Mouse (Mus musculus) ES-Bruce4 (cell line): ENCODE measurements around the gene Hmcn2. TPM values are rescaled to one million over a fixed set of nuclear protein-coding genes. Genes with fewer than 3 reads are reported as not detected.

ENCODE experiments used
- H3K27ac ChIP-seq: 2 replicates; pipeline ENCODE4 v1.5.1; 2012; ENCODE audit warnings: low read length, inconsistent platforms; ENCODE audit not compliant: insufficient read depth
- H3K27me3 ChIP-seq: 2 replicates; pipeline ENCODE4 v1.6.1; 2012; ENCODE audit warnings: mild to moderate bottlenecking, low read length, inconsistent platforms; ENCODE audit not compliant: control insufficient read depth, poor library complexity, insufficient read depth, severe bottlenecking
- H3K36me3 ChIP-seq: 2 replicates; pipeline ENCODE4 v1.6.1; 2012; ENCODE audit warnings: inconsistent platforms, mild to moderate bottlenecking, low read length, moderate library complexity; ENCODE audit not compliant: control insufficient read depth, poor library complexity, insufficient read depth, severe bottlenecking
- H3K4me1 ChIP-seq: one replicate; pipeline ENCODE4 v1.8.1; 2011; ENCODE audit warnings: low read length; ENCODE audit not compliant: control insufficient read depth, insufficient read depth
- H3K4me3 ChIP-seq: 2 replicates; pipeline ENCODE4 v1.5.1; 2011; ENCODE audit warnings: low read depth, mild to moderate bottlenecking, low read length
- H3K9ac ChIP-seq: 2 replicates; pipeline ENCODE4 v1.6.1; 2012; ENCODE audit warnings: low read depth, mild to moderate bottlenecking, inconsistent platforms; ENCODE audit not compliant: poor library complexity, severe bottlenecking
- H3K9me3 ChIP-seq: replicated peaks from 2 replicates; pipeline ENCODE4 v1.6.1; 2012; ENCODE audit warnings: mild to moderate bottlenecking, low read length, inconsistent platforms; ENCODE audit not compliant: control insufficient read depth, poor library complexity, insufficient read depth, severe bottlenecking
- CTCF ChIP-seq: IDR thresholded peaks from one replicate; pipeline ENCODE4 v1.8.1; 2011; ENCODE audit warnings: low read depth, low read length
- EP300 ChIP-seq: IDR thresholded peaks from 2 replicates; pipeline ENCODE4 v1.6.1; 2011; ENCODE audit warnings: low read depth, low read length; ENCODE audit not compliant: insufficient read depth
- POLR2A ChIP-seq: IDR thresholded peaks from one replicate; pipeline ENCODE4 v1.8.1; 2011; ENCODE audit warnings: low read length; ENCODE audit not compliant: insufficient read depth
- polyA plus RNA-seq: library from polyadenylated mRNA; stranded (reverse); fragments of >200 nt; gene quantifications from 2 replicates; pipeline ENCODE4 v1.2.4, GENCODE M21; 2011; ENCODE audit warnings: low read depth; ENCODE audit not compliant: missing spikeins, insufficient read depth, insufficient read length

Hmcn2 gene
- polyA plus RNA-seq, 1 experiment: 2.9 TPM

DNA sequence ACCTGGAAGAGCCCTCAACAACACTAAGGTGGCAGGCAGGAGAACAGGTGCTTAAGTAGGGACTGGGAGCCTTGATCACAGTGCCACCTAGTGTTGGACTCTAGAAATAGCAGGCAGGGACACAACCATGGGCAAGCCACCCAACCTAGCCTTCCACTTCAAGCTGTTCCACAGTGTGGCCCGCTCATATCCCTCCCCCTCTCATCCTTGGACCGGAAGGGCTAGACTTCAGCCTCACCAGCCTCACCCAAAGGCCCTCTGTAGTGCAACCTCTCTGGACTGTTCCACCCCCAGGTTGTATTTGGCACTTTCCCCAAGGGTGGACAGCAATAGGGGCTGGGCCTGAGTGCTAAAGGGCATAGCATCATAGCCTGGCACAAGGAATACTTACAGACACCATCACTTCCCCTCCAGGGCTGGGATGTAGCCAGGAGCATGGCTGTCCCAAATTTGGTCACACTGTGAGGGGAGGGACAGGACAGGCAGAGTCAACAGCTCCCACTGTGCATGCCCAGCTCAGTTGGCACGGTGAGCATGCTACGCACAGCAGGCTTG, 67.2 kb downstream of the Hmcn2 start:
- no peaks in the 10 kb centered on the region for H3K36me3 ChIP-seq
- no peak overlapping the region for H3K4me3 ChIP-seq
- no peaks in the 10 kb centered on the region for H3K4me1 ChIP-seq
- H3K9me3 ChIP-seq: no peaks in the 10 kb centered on the region
- no peaks in the 10 kb centered on the region for H3K27me3 ChIP-seq
- H3K9ac ChIP-seq: no peak overlapping the region
- TF ChIP-seq CTCF (peak; percentile 91), EP300 (no peak)
- H3K27ac ChIP-seq: no peak overlapping the region

DNA sequence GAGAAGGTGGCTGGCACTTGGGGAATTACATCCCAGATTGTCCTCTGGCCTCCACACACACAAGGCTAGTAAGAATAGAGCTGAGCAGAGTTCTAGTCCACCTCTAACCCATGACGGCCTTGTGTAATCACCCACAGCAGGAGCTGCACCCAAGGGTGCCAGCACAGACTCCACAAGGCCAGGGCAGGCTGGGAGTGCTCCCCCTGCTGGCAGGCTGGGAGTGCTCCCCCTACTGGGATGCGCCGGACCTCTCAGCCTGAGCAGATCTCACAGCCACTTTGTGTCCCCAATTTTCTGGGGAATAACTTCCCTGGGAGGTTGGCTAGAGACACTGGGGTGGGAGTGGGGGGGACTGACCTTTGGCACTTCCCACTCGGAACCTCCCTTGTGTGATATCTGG, 68.7 kb downstream of the Hmcn2 start:
- Histone ChIP-seq H3K4me3 (no peak overlapping the region), H3K36me3 (no peaks in the 10 kb centered on the region), H3K4me1 (no peaks in the 10 kb centered on the region), H3K27ac (no peak overlapping the region), H3K9ac (no peak overlapping the region), H3K27me3 (no peaks in the 10 kb centered on the region), H3K9me3 (no peaks in the 10 kb centered on the region)
- TF ChIP-seq EP300: no peak
- TF ChIP-seq POLR2A: no peak
- TF ChIP-seq CTCF: peak; percentile 85

DNA sequence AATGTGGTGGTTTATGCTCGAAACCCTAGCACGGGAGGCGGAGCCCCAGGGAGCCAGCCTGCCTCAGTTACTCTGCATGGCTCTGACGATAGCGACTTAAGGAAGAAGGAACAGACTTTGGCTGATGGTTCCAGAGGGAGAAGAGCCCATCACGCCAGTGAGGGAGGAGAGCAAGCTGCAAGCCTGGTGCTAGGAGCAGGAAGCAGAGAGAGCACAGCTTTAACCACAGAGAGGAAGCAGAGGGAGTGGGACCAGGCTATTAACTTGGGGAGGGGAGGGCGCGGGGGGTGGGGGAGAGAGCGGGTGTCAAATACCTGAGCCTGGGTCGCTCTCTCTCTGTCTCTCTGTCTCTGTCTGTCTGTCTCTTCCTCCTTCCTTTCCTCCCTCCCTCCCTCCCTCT, 102.8 kb downstream of the Hmcn2 start:
- no peak for TF ChIP-seq CTCF
- TF ChIP-seq EP300: no peak
- TF ChIP-seq POLR2A: no peak
- no peak overlapping the region for H3K27ac ChIP-seq
- no peak overlapping the region for H3K9ac ChIP-seq
- no peaks in the 10 kb centered on the region for H3K27me3 ChIP-seq
- no peaks in the 10 kb centered on the region for H3K36me3 ChIP-seq
- no peak overlapping the region for H3K4me3 ChIP-seq
- no peaks in the 10 kb centered on the region for H3K9me3 ChIP-seq
- no peaks in the 10 kb centered on the region for H3K4me1 ChIP-seq

DNA sequence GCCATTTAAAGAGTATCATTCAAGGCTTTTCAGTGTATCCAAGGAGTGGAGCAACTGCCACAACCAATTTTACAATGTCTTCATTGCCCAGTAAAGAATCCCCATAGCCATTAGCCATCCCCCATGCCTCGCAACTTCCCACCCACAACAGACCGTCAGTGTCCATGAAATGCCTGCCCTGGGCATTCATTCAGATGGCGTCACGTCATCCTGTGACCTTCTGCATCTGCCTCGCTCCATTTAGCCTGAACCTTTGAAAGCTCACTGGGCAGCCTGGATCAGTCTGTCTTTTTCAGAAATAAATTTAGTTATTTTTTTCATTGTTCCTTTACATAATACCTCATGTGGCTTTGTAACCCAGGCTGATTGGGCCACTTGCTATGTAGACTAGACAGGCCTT, 103.8 kb downstream of the Hmcn2 start:
- Histone ChIP-seq H3K27ac (no peak overlapping the region), H3K27me3 (no peaks in the 10 kb centered on the region), H3K9me3 (no peaks in the 10 kb centered on the region), H3K4me3 (no peak overlapping the region), H3K9ac (no peak overlapping the region), H3K36me3 (no peaks in the 10 kb centered on the region), H3K4me1 (peaks cover 2% of the 10 kb centered on the region)
- TF ChIP-seq EP300 (no peak), POLR2A (no peak), CTCF (no peak)

DNA sequence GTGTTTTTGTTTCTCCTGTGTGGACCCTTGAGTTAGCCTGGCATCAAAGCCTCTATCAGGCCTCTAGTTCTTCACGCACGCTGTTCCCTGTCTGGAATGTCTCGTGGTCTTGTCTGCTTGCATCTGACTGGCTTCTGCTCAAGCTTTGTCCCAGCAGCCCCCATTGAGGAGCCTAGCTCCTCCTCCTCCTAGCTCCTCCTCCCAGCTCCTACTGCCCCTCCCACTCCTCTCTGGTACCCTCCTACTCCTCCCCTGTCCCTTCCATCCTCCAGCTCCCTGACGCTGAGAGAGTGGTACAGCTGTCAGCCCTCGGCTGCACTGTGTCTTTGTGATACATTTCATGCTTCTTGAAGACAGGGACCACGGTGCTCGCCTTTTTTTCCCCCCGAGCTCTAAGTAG, 104.4 kb downstream of the Hmcn2 start:
- H3K9me3 ChIP-seq: no peaks in the 10 kb centered on the region
- H3K4me1 ChIP-seq: peaks cover 2% of the 10 kb centered on the region
- no peaks in the 10 kb centered on the region for H3K27me3 ChIP-seq
- no peak overlapping the region for H3K27ac ChIP-seq
- TF ChIP-seq CTCF (no peak), EP300 (no peak), POLR2A (no peak)
- no peak overlapping the region for H3K4me3 ChIP-seq
- no peaks in the 10 kb centered on the region for H3K36me3 ChIP-seq
- no peak overlapping the region for H3K9ac ChIP-seq

DNA sequence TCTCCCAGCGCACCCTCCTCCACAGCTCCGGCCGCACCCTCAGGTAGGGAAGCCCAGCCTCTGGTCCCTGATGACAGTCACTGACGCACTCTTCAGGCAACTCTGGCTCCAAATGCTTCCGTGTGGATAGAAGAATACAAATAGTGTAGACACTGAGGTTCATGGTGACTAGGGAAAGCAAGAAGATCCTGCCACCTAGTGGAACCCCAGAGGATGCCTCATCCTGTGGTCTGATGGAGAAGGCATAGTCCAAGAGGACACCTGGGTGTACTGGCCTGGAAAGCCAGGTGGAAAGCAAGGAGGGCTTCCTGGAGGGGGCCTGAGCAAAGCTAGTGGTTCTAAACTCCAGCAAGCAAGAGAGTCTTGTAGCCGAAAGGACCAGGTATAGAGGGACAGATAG, 106.7 kb downstream of the Hmcn2 start:
- peak; percentile 24 for TF ChIP-seq CTCF
- TF ChIP-seq EP300: no peak
- Histone ChIP-seq H3K9me3 (no peaks in the 10 kb centered on the region), H3K27me3 (no peaks in the 10 kb centered on the region), H3K9ac (no peak overlapping the region), H3K27ac (no peak overlapping the region), H3K4me1 (peaks cover 2% of the 10 kb centered on the region), H3K36me3 (no peaks in the 10 kb centered on the region), H3K4me3 (no peak overlapping the region)
